Mouse (Mus musculus) heart, postnatal 14 days (tissue): ENCODE results near the gene Smpd4. TPM values are rescaled to one million over a fixed set of nuclear protein-coding genes. Genes with fewer than 3 reads are reported as not detected.

Source experiments
- DNase-seq, 2 experiments: peaks; one replicate each; pipeline ENCODE4 v3.0.0; 2021 to 2022
- intact Hi-C: fragments of 180-260 bp; cut with DNase I; formaldehyde crosslinking; loops from one replicate; pipeline ENCODE4 v1.15.1; 2025
- total RNA-seq, 2 experiments: library from RNA; stranded (reverse); gene quantifications; 2 replicates each; pipeline ENCODE4 v1.2.3; 2021

Gene Smpd4
- total RNA-seq, 2 experiments from 2014 or later, result 18.7 to 21.2 TPM

GRCm38 (mm10) chr16:17669886-17670285 lies 50.7 kb downstream of the Smpd4 start:
- intact Hi-C loops, result no loop called here

More at GRCm38 (mm10) chr16:17669886-17670285, 50.7 kb downstream of the Smpd4 start:
- no peak for DNase-seq

Other genes starting within 250 kb of the Smpd4 start
- gene Snap29, start 213.4 kb upstream of the Smpd4 start, total RNA-seq, result 10 to 100 TPM; 15.8 to 16.5 TPM
- 10 to 100 TPM; 52.7 to 54.3 TPM for gene Pi4ka, start 213.0 kb upstream of the Smpd4 start, total RNA-seq
- gene Crkl, start 167.4 kb upstream of the Smpd4 start, total RNA-seq, result 10 to 100 TPM; 25.2 to 28.9 TPM
- gene Aifm3, start 129.7 kb upstream of the Smpd4 start, total RNA-seq, result under 1 TPM; 0.19 to 0.24 TPM
- gene Lztr1, start 110.7 kb upstream of the Smpd4 start, total RNA-seq, result 10 to 100 TPM; 39.4 to 42.8 TPM
- gene Thap7, start 88.2 kb upstream of the Smpd4 start, total RNA-seq, result 10 to 100 TPM; 14.3 to 14.7 TPM
- gene Lrrc74b, start 58.1 kb upstream of the Smpd4 start, total RNA-seq, result under 1 TPM; 0.15 to 0.24 TPM
- under 1 TPM; 0.54 to 0.84 TPM for gene P2rx6, start 57.5 kb upstream of the Smpd4 start, total RNA-seq
- gene Slc7a4, start 36.1 kb upstream of the Smpd4 start, total RNA-seq, result 1 to 10 TPM; 1.6 to 1.8 TPM
- 1 to 10 TPM in 1 of 2 experiments, under 1 TPM in 1; 0.72 to 1.2 TPM for gene Ccdc74a, start 27.1 kb downstream of the Smpd4 start, total RNA-seq
- gene Med15, start 113.5 kb downstream of the Smpd4 start, total RNA-seq, result 10 to 100 TPM; 31.6 to 32.4 TPM
- 10 to 100 TPM; 18.2 to 21.7 TPM for gene Klhl22, start 140.3 kb downstream of the Smpd4 start, total RNA-seq
- gene Scarf2, start 177.9 kb downstream of the Smpd4 start, total RNA-seq, result 10 to 100 TPM in 1 of 2 experiments, 1 to 10 TPM in 1; 9.8 to 10.2 TPM
- not detected for gene B830017H08Rik, start 213.8 kb downstream of the Smpd4 start, total RNA-seq
- gene Car15, start 219.0 kb downstream of the Smpd4 start, total RNA-seq, result 1 to 10 TPM; 1.5 to 2.5 TPM